Mouse (Mus musculus): ENCODE data around the gene Slirp. TPM values are rescaled to one million over a fixed set of nuclear protein-coding genes. Genes with fewer than 3 reads are reported as not detected.

Gene Slirp
- polyA plus RNA-seq, 1 experiment from 2014 or later = 348 TPM

DNA sequence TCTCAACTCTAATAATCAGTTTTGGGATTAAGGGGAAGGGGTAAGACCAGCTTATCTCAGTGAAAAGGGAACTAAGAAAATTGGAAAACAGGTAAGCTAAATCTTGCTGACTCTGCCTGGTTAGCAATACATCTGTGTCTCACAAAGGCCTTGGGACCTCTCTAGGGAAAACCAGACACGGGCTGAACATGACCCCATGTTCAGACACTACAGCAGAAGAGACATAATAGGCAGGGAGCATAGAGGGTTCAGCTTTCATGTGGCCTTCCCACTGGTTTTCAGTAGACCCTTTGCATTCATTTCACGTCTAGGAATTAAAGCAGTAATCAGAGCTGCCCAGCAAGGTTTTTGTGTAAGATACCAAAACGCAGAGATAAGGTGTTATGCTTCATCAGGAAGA is 19.2 kb upstream of the Slirp start:
- no peak overlapping the region for H3K4me2 ChIP-seq (ENCODE audit: low read length)
- no peak overlapping the region for H3K4me3 ChIP-seq (replicated peaks; ENCODE audit: low read depth, low read length)
- no peak overlapping the region for H3K9ac ChIP-seq (ENCODE audit: low read depth, low read length)
- H3K36me3 ChIP-seq (ENCODE audit: insufficient read depth, low read length) = peaks cover 31% of the 10 kb centered on the region
- H3K27me3 ChIP-seq (ENCODE audit: insufficient read depth, low read length) = no peaks in the 10 kb centered on the region
- no peaks in the 10 kb centered on the region for H3K4me1 ChIP-seq (replicated peaks; ENCODE audit: insufficient read depth, low read length)
- no peak overlapping the region for H3K27ac ChIP-seq
- no peak for TF ChIP-seq CTCF (IDR thresholded peaks at IDR 0.05; ENCODE audit: low read depth)
- no peak for DNase-seq (ENCODE audit: low spot score)
- no peak for ATAC-seq (replicated peaks; ENCODE audit: low FRiP score, low read depth)
- H3K9me3 ChIP-seq (replicated peaks; ENCODE audit: low read length) = no peaks in the 10 kb centered on the region
- 33% methylated on average over 3 of the region's 3 CpGs for WGBS

GRCm38 (mm10) chr12:87426354-87427031 is 17.2 kb upstream of the Slirp start:
- no peak for TF ChIP-seq CTCF (IDR thresholded peaks at IDR 0.05; ENCODE audit: low read depth)
- Histone ChIP-seq H3K9me3 (replicated peaks; ENCODE audit: low read length) (no peaks in the 10 kb centered on the region), H3K9ac (ENCODE audit: low read depth, low read length) (no peak overlapping the region), H3K4me2 (ENCODE audit: low read length) (no peak overlapping the region), H3K27me3 (ENCODE audit: insufficient read depth, low read length) (no peaks in the 10 kb centered on the region), H3K27ac (0 out of 2 replicates have a peak overlapping the region, but pooled peaks have one; percentile 4), H3K4me1 (replicated peaks; ENCODE audit: insufficient read depth, low read length) (no peaks in the 10 kb centered on the region), H3K4me3 (replicated peaks; ENCODE audit: low read depth, low read length) (no peak overlapping the region), H3K36me3 (ENCODE audit: insufficient read depth, low read length) (peaks cover 48% of the 10 kb centered on the region)
- ATAC-seq (replicated peaks; ENCODE audit: low FRiP score, low read depth) (peak; percentile 47; the same call in 1 of the 2 replicates), DNase-seq (ENCODE audit: low spot score) (no peak)
- WGBS = 85% methylated on average over 5 of the region's 5 CpGs

- no peak overlapping the region for H3K4me3 ChIP-seq (replicated peaks; ENCODE audit: low read depth, low read length)
- H3K27me3 ChIP-seq (ENCODE audit: insufficient read depth, low read length) = no peaks in the 10 kb centered on the region
- no peak overlapping the region for H3K9ac ChIP-seq (ENCODE audit: low read depth, low read length)
- DNase-seq (ENCODE audit: low spot score) (no peak), ATAC-seq (replicated peaks; ENCODE audit: low FRiP score, low read depth) (no peak)
- no peak overlapping the region for H3K27ac ChIP-seq
- H3K4me2 ChIP-seq (ENCODE audit: low read length) = no peak overlapping the region
- TF ChIP-seq CTCF (IDR thresholded peaks at IDR 0.05; ENCODE audit: low read depth) = no peak
- 89% methylated on average over 2 of the region's 2 CpGs for whole genome bisulfite sequencing
- no peaks in the 10 kb centered on the region for H3K4me1 ChIP-seq (replicated peaks; ENCODE audit: insufficient read depth, low read length)
- no peaks in the 10 kb centered on the region for H3K9me3 ChIP-seq (replicated peaks; ENCODE audit: low read length)
- peaks cover 63% of the 10 kb centered on the region for H3K36me3 ChIP-seq (ENCODE audit: insufficient read depth, low read length)
Measured at GRCm38 (mm10) chr12:87428295-87428694, 15.4 kb upstream of the Slirp start.

DNA sequence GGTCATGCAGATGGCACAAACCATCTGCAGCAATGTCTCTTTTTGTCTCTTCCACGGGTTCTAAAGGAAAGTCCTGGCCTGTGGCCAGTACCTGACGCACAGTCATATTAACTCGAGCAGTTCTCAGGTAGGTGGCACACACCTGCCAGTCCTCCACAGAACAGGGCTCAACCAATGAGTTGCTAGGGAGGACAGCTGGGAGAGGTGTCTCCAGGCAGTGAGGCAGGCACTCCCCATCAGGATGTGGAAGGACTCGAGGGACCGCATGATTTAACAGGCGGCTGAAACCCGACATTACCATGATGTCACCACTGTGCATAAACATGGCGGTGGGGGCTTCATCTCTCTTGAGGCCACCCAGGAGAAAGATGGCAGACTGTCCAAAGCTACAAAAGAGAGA is 14.8 kb upstream of the Slirp start:
- H3K9me3 ChIP-seq (replicated peaks; ENCODE audit: low read length) = no peaks in the 10 kb centered on the region
- no peaks in the 10 kb centered on the region for H3K4me1 ChIP-seq (replicated peaks; ENCODE audit: insufficient read depth, low read length)
- no peaks in the 10 kb centered on the region for H3K27me3 ChIP-seq (ENCODE audit: insufficient read depth, low read length)
- H3K4me2 ChIP-seq (ENCODE audit: low read length) = no peak overlapping the region
- no peak overlapping the region for H3K27ac ChIP-seq
- ATAC-seq (replicated peaks; ENCODE audit: low FRiP score, low read depth) (no peak), DNase-seq (ENCODE audit: low spot score) (no peak)
- no peak overlapping the region for H3K4me3 ChIP-seq (replicated peaks; ENCODE audit: low read depth, low read length)
- WGBS = 82% methylated on average over 8 of the region's 8 CpGs
- no peak for TF ChIP-seq CTCF (IDR thresholded peaks at IDR 0.05; ENCODE audit: low read depth)
- H3K9ac ChIP-seq (ENCODE audit: low read depth, low read length) = no peak overlapping the region
- peaks cover 69% of the 10 kb centered on the region for H3K36me3 ChIP-seq (ENCODE audit: insufficient read depth, low read length)

- Histone ChIP-seq H3K27me3 (ENCODE audit: insufficient read depth, low read length) (no peaks in the 10 kb centered on the region), H3K36me3 (ENCODE audit: insufficient read depth, low read length) (peaks cover 18% of the 10 kb centered on the region; the same call in 1 of the 2 replicates), H3K4me3 (replicated peaks; ENCODE audit: low read depth, low read length) (peak overlapping the region; percentile 93), H3K9me3 (replicated peaks; ENCODE audit: low read length) (no peaks in the 10 kb centered on the region), H3K9ac (ENCODE audit: low read depth, low read length) (peak overlapping the region; percentile 89), H3K4me2 (ENCODE audit: low read length) (peak overlapping the region; percentile 72), H3K4me1 (replicated peaks; ENCODE audit: insufficient read depth, low read length) (peaks cover 9% of the 10 kb centered on the region; the same call in 1 of the 2 replicates), H3K27ac (0 out of 2 replicates have a peak overlapping the region, but pooled peaks have one; percentile 85)
- ATAC-seq (replicated peaks; ENCODE audit: low FRiP score, low read depth) (no peak), DNase-seq (ENCODE audit: low spot score) (peak; percentile 52)
- TF ChIP-seq CTCF (IDR thresholded peaks at IDR 0.05; ENCODE audit: low read depth) = no peak
- WGBS = 14% methylated on average over 12 of the region's 12 CpGs
Measured at GRCm38 (mm10) chr12:87442177-87443114, 1.2 kb upstream of the Slirp start.

- peak overlapping the region; percentile 85 for H3K27ac ChIP-seq
- H3K9ac ChIP-seq (ENCODE audit: low read depth, low read length) = peak overlapping the region; percentile 89
- peaks cover 9% of the 10 kb centered on the region; the same call in 1 of the 2 replicates for H3K4me1 ChIP-seq (replicated peaks; ENCODE audit: insufficient read depth, low read length)
- H3K36me3 ChIP-seq (ENCODE audit: insufficient read depth, low read length) = peaks cover 18% of the 10 kb centered on the region; the same call in 1 of the 2 replicates
- no peaks in the 10 kb centered on the region for H3K27me3 ChIP-seq (ENCODE audit: insufficient read depth, low read length)
- H3K4me3 ChIP-seq (replicated peaks; ENCODE audit: low read depth, low read length) = peak overlapping the region; percentile 93
- peak; percentile 6; the same call in 1 of the 2 replicates for TF ChIP-seq CTCF (IDR thresholded peaks at IDR 0.05; ENCODE audit: low read depth)
- DNase-seq (ENCODE audit: low spot score) (peak; percentile 40), ATAC-seq (replicated peaks; ENCODE audit: low FRiP score, low read depth) (peak; percentile 78)
- WGBS = under 1% methylated on average over 33 of the region's 33 CpGs
- no peaks in the 10 kb centered on the region for H3K9me3 ChIP-seq (replicated peaks; ENCODE audit: low read length)
- H3K4me2 ChIP-seq (ENCODE audit: low read length) = peak overlapping the region; percentile 72
Measured at GRCm38 (mm10) chr12:87443115-87443699, 489 bp upstream of the Slirp start.
